Mouse (Mus musculus) mature B cell (primary cell): ENCODE measurements around the gene Map4k1.

ENCODE experiments used
- in situ Hi-C: fragments of 300-500 bp; cut with MboI; formaldehyde crosslinking; loops from 2 replicates; pipeline ENCODE4 v1.14.3; 2019

Map4k1 gene

DNA sequence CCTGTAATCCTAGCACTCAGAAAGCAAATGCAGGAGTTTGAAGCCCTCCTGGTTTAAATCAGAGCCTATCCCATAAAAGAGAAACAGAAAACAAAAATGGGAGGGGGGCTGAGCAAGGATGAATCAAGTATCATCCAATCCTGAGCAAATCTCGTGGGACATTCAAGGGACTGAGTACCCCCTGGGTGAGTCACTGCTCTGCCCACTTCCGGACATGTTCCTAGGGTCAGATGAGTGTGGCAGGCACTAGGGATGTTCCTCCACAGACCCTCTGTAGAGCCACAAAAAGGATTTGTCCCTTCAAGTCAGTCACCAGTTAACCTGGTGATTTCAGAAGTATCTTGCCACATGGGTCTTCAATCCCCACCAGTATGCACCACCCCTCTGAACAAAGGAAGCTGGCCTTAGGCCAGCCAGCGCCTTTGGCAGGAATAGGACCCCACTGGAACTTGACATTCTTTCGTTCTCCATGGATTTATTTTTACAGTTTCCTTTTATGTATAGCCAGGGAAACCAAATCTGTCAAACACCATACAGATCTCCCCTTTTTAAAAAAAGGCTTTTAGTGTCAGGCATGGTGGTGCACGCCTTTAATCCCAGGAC, 26.5 kb upstream of the Map4k1 start:
- in situ Hi-C loops: no loop called here

DNA sequence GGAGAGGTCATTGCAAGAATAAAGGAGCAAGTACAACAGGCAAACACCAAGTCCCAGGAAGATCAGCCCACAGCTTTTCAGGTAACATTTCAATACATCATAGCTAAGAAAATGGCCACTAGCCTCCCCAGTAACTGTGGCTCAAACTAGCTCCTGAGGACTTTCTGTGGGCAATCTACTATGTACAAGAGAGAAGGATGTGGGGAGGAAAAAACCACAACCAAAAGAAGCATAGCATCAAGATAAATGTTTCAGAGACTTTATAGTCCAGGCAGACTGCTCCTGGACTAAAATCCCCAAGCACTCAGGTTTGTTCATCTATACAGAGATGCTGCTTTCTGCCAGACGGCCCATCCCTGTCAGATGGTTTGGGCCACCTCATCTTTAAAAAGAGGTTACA, 25.6 kb upstream of the Map4k1 start:
- in situ Hi-C loops: no loop called here

DNA sequence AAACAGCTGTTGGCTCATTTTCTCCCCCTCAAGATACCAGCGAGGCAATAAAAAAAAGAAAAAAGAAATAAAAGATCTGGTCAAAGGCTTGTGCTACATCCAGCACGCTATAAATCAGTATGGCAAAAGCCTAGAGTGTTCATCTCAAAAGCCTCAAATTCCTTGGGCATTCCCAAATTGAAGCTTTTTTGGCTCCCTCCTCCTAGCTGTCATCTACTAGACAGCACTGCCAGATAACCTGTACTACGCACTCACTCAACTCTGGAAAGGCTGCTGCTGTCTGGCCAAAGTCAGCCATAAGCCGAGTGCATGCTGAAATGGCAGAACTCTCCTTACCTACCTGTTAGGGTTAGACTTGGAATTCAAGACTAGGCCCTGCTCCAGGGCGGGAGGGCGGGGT, 24.6 kb upstream of the Map4k1 start:
- in situ Hi-C loops: no loop called here

DNA sequence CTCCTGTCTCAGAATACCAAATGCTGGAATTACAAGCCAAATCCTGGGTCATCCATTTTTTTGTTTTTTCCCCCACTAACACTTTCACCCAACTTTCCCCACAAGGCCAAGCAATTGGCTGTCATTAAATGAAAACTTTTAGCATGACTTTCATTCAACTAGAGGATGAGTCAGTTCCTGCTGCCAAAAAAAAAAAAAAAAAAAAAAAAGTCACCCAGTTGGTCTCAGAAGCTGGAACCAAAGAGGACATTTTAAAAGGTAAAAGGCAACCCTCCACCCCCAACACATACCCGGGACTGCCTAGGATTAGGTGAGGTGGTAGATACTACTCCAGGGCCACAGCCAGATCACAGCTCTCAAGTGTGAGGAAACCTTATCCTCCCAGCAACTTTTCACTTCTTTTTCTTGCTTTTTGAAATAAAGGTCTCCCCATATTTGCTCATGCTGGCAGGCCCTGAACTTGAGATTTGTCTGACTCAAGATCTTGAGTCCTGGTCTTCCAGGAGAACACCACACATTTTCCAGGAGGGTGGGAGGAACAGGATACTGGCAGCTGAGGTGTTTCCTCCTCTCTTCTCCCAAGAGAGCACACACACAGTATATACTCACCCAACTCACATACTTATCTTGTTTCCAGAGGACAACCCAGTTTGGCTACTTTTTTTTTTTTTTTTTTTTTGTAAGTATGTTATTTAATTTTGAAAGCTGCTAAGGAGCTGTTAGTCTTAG, 23.7 kb upstream of the Map4k1 start:
- in situ Hi-C loops: no loop called here

DNA sequence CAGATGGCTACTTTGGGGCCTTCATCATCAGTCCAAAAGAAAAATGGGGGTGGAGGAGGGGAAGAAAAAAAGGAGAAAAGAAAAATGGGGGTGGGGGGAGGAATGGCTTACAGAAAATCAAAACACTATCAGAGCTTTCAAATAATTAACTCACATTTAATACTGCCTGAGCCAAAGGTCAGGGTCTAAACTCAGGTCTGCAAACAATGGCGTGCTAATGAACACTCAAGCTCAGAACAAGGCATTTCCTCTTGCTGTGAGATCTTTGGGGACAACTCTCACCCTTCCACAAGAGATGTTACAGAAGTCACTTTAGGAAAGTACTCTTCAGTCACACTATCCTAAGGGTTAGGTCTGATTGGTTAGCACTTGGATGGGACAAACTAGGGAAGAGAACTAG, 23.1 kb upstream of the Map4k1 start:
- in situ Hi-C loops: no loop called here

DNA sequence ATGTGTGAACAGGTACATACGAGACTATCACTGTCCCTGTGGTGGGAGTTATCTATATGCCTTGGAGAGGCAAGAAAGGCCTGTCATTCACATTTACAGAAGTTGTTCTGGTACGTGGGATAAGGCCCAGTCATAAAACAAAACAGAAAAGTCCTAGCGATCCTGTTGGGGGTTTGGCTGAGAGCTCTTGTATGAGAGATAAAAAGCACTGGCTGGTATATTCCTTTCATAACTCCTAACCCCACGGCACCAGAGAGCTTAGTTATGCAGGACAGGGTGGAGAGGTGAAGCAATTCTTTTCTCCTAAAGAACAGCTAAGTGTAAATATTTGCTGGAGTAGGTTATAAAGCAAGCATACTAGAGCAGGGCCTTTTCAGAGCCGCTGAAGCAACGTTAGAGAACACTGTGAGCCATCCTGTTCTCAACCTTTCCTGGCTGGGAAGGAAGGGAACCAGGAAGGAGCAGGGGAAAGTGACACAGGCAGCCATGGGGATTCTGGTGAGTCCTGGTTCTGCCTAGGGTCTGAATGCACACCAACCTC, 22.3 kb upstream of the Map4k1 start:
- in situ Hi-C loops: no loop called here

DNA sequence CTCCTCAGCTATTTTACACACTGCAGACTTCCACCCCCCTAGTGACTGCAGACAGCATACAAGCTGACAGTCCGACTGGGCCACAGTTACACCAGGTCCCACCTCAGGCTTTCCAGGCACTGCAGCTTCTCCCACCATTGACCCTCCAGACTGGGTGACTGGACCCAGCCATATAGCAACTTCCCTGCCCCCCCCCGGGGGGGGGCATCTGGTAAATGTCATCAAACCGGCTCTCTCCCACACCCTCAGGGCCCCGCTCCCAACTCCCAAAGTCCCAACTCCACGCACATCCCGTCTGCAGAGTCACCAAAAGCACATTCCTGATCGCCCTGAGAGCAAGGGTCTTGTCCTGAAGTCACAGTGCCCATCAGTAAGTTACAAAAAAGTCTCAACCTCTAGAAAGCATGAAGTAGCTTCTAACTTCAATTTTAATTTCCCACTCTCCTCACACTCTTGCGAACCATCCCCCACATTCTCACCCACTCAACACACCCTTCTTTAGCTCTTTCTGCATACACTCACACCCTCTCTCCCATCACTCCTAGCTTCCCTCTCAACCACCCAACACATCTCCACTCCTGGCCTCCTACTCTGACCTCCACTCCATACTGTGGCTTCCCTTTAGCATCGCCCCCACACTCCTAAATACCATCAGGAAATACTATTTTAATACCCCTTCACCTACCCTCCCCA, 21.4 kb upstream of the Map4k1 start:
- in situ Hi-C loops: no loop called here

DNA sequence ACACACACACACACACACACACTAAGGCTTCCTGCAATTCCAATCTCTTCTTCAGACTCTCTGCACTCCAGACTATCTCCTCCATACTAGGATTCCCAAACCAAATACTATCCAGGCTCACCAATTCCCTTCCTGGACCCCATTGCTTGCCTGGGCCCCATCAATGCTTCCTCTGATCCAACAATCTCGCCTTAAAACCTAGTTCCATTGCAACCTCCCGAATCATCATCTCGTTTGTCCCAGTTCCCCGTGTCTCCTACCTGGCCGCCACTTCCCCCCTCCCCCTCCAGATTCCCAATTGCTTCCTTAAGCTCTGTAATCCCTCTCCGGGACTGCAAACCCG, 20.3 kb upstream of the Map4k1 start:
- in situ Hi-C loops: no loop called here

DNA sequence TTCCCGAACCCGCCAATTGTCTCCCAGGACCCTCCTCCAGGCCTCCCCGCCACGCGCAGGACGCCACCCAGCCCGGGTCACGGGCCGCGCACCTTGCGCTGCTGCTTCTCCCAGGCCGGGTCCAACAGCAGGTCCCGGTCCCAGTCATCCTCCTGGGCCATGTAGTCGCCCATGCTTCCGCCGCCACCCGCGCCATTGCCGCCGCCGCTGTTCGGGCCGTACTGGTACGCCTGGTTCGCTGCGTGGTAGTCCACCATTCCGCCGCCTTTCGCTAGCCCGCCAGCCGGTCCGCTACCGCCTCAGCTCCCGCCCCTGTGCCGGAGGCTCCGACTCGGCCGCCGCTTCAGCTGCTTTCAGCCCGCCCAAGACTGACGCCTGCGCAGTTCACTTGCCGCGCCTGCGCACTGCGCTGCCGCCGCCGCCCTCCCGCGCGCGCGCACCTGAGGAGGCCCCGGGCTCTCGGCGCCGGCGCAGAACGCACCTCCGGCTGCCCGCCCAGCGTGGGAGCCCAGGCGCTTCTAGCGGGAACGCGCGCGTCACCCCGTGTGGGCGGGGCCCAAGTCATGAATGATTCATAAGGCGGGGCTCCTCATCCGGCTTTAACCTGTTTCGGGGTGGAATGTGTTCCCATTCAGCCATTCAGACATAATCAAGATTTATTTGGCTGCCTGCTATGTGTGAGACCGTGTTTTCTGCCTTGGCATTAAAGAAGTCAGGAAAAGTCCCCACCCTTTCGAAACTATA, 19.8 kb upstream of the Map4k1 start, which contains the start of gene Actn4:
Actn4 (minus strand) TSS at position 414 of the 744 bp plus-strand sequence.
- in situ Hi-C loops: no loop called here

DNA sequence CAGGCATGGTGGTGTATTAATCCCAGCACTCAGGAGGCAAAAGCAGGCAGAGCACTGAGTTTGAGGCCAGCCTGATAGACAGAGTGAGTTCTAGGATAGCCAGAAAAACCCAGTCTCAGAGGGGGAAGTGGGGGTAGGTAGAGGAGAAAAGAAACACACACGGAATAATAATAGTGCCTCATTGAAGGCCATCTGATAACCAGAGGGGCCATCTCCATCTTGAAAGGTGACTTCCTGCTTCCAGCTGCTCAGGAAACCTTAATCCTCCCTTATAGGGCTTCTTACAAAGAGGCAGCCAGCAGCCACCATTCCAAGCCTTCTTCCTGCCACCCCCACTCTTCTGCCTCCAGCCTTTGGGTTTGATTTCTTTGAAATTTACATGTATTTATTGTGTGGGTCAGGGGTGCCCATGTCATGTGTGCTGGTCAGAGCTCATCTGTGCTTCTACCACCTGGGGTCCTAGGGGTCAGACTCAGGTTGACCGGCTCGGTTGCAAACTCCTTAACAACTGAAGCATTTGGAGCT, 18.4 kb upstream of the Map4k1 start:
- in situ Hi-C loops: no loop called here

DNA sequence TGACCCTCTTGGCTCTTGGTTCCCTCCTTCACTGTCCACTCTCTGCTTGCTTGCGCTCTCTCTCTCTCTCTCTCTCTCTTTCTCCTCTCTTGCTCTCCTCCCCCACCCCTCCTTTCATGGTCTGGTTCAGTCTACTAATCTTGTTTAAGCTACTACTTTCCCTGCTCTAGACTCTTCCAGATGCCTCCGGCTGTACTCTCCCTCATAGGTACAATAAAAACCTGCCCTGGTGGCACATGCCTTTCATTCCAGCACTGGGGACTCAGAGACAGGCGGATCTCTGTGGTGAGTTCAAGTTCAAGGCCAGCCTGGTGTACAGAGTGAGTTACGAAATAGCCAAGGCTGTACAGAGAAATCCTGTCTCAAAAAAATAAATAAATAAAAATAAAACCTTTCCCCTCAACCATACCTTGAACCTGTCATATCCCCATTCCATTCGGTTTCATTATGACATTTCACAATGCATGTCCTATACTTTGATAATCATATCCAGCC, 16.5 kb upstream of the Map4k1 start:
- in situ Hi-C loops: loop anchor here (5.0 kb wide), 1 partner anchor 72 kb away; no protein-coding TSS in a partner anchor

DNA sequence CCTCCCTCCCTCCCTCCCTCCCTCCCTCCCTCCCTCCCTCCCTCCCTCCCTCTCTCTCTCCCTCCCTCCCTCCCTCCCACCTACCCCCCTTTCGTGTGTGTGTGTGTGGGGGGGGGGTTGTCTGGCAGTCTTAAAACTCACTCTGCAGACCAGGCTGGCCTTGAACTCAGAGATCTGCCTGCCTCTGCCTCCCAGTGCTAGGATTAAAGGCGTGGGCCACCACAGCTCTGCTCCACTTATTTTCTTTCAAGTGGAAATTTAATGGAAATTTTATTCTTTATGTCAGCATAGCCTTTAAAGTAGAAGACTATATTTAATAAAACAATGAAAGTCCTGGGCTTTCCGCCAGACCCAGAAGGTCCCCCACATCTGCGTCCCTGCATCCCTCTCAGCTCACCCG, 15.7 kb upstream of the Map4k1 start:
- in situ Hi-C loops: loop anchor here (5.0 kb wide), 1 partner anchor 71 kb away; no protein-coding TSS in a partner anchor

DNA sequence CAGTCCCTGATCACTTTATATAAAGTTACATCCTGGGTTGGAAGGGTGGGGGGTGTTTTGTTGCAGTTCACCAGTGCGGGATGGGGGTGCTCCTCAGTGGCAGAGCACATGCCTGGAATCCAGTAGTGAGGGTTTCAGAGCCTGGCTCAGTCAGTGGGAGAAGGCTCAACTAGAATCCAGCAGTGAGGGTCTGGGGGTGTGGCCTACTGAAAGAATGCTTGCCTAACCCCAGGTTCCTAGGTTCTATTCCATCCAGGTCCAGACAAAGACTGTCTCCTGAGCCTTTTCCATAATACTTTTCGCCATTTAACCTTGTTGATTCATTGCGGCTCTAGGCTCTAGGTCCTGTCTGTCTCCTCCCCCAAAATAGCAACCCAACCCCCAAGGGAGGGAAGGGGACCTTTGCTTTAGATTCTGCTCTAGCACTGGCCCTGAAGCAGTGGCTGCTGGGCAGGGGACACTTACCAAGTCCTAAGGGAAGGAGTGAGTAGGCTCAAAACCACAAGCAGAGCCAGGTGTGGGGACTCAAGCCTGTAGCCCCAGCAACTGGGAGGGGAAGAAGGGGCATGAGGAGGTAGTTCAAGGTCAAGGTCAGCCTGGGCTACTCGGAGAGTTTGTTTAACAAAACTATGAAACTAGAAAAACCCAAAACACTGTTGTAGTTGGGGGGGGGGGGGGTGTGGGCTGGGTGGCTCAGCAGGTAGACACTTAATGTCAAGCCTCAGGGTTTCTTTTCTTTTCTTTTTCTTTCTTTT, 14.9 kb upstream of the Map4k1 start:
- in situ Hi-C loops: loop anchor here (5.0 kb wide), 1 partner anchor 70 kb away; no protein-coding TSS in a partner anchor

DNA sequence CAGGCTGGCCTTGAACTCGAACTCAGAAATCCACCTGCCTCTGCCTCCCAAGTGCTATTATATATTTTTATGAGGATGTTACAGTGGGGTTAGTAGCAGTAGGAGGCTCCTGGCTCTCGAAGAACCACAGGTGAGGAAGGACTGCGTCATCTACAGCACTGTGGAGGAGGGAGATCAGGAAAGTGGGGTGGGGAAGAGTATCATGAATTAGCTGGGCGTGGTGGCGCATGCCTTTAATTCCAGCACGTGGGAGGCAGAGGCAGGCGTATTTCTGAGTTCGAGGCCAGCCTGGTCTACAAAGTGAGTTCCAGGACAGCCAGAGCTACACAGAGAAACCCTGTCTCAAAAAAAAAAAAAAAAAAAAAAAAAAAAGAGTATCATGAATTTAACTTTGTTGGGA, 13.7 kb upstream of the Map4k1 start:
- in situ Hi-C loops: loop anchor here (5.0 kb wide), 1 partner anchor 69 kb away; no protein-coding TSS in a partner anchor

DNA sequence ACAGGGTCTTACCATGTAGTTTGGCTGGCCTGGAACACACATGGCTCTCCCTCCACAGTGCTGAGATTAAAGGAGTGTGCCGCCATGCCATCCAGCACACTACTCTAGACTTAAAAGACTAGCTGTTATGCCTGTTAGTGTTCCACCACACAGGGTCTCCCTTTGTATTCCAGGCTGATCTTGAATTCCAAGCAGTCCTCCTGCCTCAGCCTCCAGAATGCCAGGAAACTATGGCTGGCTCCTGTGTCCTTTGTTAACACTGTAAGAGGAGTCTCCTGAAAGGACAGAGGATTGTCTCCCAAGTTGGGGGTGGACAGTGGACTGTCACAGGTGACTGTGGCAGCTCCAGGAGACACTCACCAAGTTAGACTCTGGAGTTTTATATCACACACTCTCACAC, 12.6 kb upstream of the Map4k1 start:
- in situ Hi-C loops: loop anchor here (5.0 kb wide), 1 partner anchor 68 kb away; no protein-coding TSS in a partner anchor

DNA sequence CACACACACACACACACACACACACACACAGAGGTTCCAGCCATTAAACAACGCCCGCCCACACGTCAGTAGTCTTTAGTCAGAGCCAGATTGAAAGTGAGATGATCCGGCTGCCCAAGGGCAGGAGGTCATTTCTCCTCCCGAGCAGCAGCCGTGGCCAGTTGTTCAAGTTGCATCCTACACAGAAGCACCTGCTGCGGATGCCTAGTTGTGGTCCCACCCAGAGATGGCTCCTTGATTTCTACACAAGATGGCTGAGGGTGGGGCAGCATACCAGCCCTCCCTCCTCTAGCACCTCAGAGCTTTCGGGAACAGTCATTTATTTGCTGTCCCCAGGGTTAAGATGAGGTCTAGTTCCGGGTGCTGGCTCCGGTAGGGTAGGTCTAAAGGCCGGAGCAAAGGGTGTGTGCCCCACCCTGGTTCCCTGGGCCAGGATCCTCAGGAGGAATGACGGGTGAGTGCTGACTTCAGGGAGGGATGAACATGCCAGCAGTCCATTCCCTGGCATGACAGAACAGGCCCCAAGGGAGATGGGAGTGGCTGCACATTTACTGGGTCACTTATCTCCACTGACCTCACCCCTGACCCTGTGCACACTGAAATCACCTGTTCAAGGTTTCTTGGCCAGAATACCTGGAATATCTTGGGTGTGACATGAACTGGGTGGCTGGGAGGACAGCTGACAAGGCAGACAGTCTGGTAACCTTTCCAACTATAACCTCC, 12.0 kb upstream of the Map4k1 start:
- in situ Hi-C loops: loop anchor here (5.0 kb wide), 2 partner anchors 37 to 67 kb away; no protein-coding TSS in a partner anchor

DNA sequence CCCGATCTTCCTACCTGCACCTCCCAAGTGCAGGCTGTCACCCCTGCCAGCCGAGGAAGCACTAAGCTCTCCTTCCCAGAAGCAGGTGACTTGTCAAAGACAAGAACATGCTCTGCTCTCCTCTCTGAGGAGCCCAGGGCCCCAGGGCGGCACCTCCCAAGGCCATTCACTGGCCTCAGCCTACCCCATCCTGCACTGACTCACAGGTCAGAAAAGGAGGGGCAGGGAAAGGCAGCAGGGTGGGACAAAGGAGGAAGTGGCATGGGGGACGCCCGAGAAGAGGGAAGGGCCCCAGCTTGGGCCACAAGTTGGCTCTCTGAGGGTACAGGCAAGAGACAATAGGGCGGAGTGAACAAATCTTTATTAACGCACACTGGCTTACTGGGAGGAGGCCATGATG, 10.8 kb upstream of the Map4k1 start:
- in situ Hi-C loops: loop anchor here (5.0 kb wide), 1 partner anchor 36 kb away; no protein-coding TSS in a partner anchor

DNA sequence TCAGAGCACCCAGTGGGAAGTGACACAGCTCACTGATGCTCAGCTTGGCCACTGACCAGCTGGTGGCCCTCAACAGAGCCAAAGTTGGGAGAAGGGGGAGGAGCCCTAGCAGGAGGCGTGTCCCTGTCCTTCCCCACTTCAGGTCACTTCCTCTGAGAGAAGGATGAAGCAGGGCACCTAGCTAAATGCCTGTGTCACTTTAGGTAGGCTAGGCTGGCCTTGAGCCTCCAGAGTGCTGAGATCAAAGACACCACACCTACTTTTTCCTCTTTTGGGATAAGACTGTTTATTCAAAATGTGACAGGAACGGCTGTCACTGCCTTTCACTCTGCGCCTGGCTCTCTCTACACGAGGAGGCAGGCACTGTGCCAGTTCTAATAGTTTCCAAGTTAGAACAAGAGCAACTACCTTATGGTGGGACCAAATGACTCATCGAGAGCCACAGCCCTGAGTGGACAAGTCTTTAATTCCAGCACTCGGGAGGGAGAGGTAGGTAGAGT, 10.0 kb upstream of the Map4k1 start:
- in situ Hi-C loops: loop anchor here (5.0 kb wide), 1 partner anchor 35 kb away; no protein-coding TSS in a partner anchor

DNA sequence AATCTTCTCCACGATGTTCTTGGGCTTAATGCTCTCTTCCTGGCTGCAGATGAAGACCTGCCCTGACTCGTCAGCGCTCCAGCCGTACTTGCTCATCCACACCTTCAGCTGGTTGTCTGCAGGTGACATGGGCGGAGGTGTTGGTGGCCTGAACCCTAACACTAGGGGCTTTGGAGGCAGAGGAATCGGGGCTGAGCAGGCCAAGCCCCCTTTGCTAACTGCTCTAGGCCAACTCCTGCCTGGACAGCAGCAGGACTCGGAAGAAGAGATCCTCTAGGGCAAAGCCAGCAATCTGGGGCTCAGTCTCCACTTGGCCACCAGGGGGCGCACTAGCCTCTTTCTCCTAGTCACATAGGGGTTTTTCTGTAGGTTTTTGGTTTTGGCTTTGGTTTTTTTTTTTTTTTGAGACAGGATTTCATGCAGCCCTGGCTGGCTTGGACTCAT, 9.3 kb upstream of the Map4k1 start:
- in situ Hi-C loops: loop anchor here (5.0 kb wide), 1 partner anchor 35 kb away; no protein-coding TSS in a partner anchor
